Mouse (Mus musculus) kidney, adult 2 months (tissue): Measurements from ENCODE around the gene Cd200r3.

Source experiments
- CTCF ChIP-seq: fragments of 200-500 bp; conservative IDR thresholded peaks from 2 replicates; pipeline ENCODE4 v1.5.1; 2011; ENCODE audit warnings: low read depth, mild to moderate bottlenecking, control low read depth, low read length, moderate library complexity, mixed read lengths; ENCODE audit not compliant: insufficient read depth, insufficient read length
- POLR2A ChIP-seq: fragments of 200-500 bp; IDR thresholded peaks from one replicate; pipeline ENCODE4 v1.6.1; 2011; ENCODE audit warnings: low read depth, low read length, control low read depth

DNA sequence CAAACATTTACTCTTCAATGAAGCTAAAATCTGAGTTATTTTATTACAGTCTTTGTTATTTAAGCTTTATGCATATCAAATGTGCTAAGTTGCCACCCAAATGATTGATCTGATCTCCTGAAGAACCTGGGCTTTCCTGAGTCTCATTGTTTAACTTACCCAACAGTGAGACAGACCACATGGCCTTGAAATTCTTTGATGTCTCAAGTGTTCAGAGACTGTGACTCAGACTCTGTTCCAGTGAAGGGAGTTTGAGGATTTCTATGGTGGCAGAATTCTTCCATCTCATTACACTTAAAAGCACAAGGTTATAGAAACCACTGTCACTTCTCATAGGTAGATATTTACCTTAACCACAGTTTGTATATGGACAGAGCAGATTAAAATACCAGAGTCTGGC is 32.6 kb downstream of the Cd200r3 start:
- no peak for TF ChIP-seq CTCF
- no peak for TF ChIP-seq POLR2A
